Mouse (Mus musculus) urinary bladder, postnatal 25 days (tissue): Measurements from ENCODE around the gene Cdon.

Experiments used
- DNase-seq: peaks from one replicate; pipeline ENCODE4 v3.0.0; 2022; ENCODE audit warnings: low spot score

Cdon gene

GRCm38 (mm10) chr9:35493733-35494092 lies 72.8 kb downstream of the Cdon start:
- DNase-seq, result no peak

GRCm38 (mm10) chr9:35494937-35495336 lies 74.0 kb downstream of the Cdon start:
- no peak for DNase-seq

GRCm38 (mm10) chr9:35495471-35495870 lies 74.5 kb downstream of the Cdon start:
- DNase-seq, result no peak

GRCm38 (mm10) chr9:35499946-35500345 lies 79.0 kb downstream of the Cdon start:
- no peak for DNase-seq

- DNase-seq, result no peak
Observed at GRCm38 (mm10) chr9:35502361-35503000, 81.6 kb downstream of the Cdon start.

GRCm38 (mm10) chr9:35508234-35508633 lies 87.3 kb downstream of the Cdon start:
- no peak for DNase-seq

GRCm38 (mm10) chr9:35513900-35514299 lies 93.0 kb downstream of the Cdon start:
- no peak for DNase-seq

GRCm38 (mm10) chr9:35516182-35516581 lies 95.3 kb downstream of the Cdon start:
- no peak for DNase-seq

- no peak for DNase-seq
Observed at GRCm38 (mm10) chr9:35516711-35517110, 95.8 kb downstream of the Cdon start.

GRCm38 (mm10) chr9:35518169-35518568 lies 97.2 kb downstream of the Cdon start, which contains the start of gene Gm1113:
TSS of gene Gm1113 (minus strand) at chr9:35518269.
- DNase-seq, result no peak

GRCm38 (mm10) chr9:35520631-35521348 lies 99.9 kb downstream of the Cdon start:
- no peak for DNase-seq

GRCm38 (mm10) chr9:35522241-35522640 lies 101.3 kb downstream of the Cdon start:
- no peak for DNase-seq

- DNase-seq, result no peak
Observed at GRCm38 (mm10) chr9:35522821-35523515, 102.0 kb downstream of the Cdon start.

- DNase-seq, result no peak
Observed at GRCm38 (mm10) chr9:35523541-35523940, 102.6 kb downstream of the Cdon start.

- DNase-seq, result peak; percentile 59
Observed at GRCm38 (mm10) chr9:35523941-35524411, 103.0 kb downstream of the Cdon start.

- no peak for DNase-seq
Observed at GRCm38 (mm10) chr9:35529141-35529540, 108.2 kb downstream of the Cdon start.

- no peak for DNase-seq
Observed at GRCm38 (mm10) chr9:35529796-35530195, 108.9 kb downstream of the Cdon start.

GRCm38 (mm10) chr9:35533266-35533665 lies 112.3 kb downstream of the Cdon start:
- DNase-seq, result no peak

GRCm38 (mm10) chr9:35535110-35535509 lies 114.2 kb downstream of the Cdon start:
- peak; percentile 36 for DNase-seq

GRCm38 (mm10) chr9:35535876-35536275 lies 114.9 kb downstream of the Cdon start:
- DNase-seq, result no peak

- DNase-seq, result no peak
Observed at GRCm38 (mm10) chr9:35539001-35539750, 118.2 kb downstream of the Cdon start.

- DNase-seq, result no peak
Observed at GRCm38 (mm10) chr9:35541024-35541423, 120.1 kb downstream of the Cdon start.
